Mouse (Mus musculus) liver, adult 2 months (tissue): Measurements from ENCODE around the gene Insig1. TPM values are rescaled to one million over a fixed set of nuclear protein-coding genes. Genes with fewer than 3 reads are reported as not detected.

ENCODE experiments used
- DNase-seq: peaks from one replicate; pipeline ENCODE4 v3.0.0-alpha.2; 2011; ENCODE audit warnings: low read depth, low spot score; ENCODE audit errors: extremely low read depth
- H3K27ac ChIP-seq: fragments of 200-500 bp; replicated peaks from 2 replicates; pipeline ENCODE4 v1.5.1; 2012; ENCODE audit warnings: low read depth, mild to moderate bottlenecking, control low read depth, inconsistent platforms, low read length; ENCODE audit not compliant: insufficient read depth
- H3K27me3 ChIP-seq: fragments of 200-500 bp; 2 replicates; pipeline ENCODE4 v1.6.1; 2012; ENCODE audit warnings: mild to moderate bottlenecking, moderate library complexity, low read length, inconsistent platforms; ENCODE audit not compliant: control insufficient read depth, insufficient read depth
- H3K36me3 ChIP-seq: fragments of 200-500 bp; 2 replicates; pipeline ENCODE4 v1.6.1; 2012; ENCODE audit warnings: low read length, inconsistent platforms; ENCODE audit not compliant: control insufficient read depth, insufficient read depth
- H3K4me1 ChIP-seq: fragments of 200-500 bp; 2 replicates; pipeline ENCODE4 v1.6.1; 2011; ENCODE audit warnings: low read length; ENCODE audit not compliant: control insufficient read depth, insufficient read depth
- H3K4me3 ChIP-seq: fragments of 200-500 bp; 2 replicates; pipeline ENCODE4 v1.5.1; 2011; ENCODE audit warnings: low read depth, mild to moderate bottlenecking, control low read depth, low read length, moderate library complexity; ENCODE audit not compliant: insufficient read depth
- H3K79me2 ChIP-seq: fragments of 200-500 bp; 2 replicates; pipeline ENCODE4 v1.6.1; 2012; ENCODE audit warnings: inconsistent platforms, mild to moderate bottlenecking, low read length, moderate library complexity; ENCODE audit not compliant: control insufficient read depth, insufficient read depth
- H3K9ac ChIP-seq: fragments of 200-500 bp; 2 replicates; pipeline ENCODE4 v1.6.1; 2012; ENCODE audit warnings: low read depth, mild to moderate bottlenecking, control low read depth, inconsistent platforms, low read length
- CTCF ChIP-seq: fragments of 200-500 bp; IDR thresholded peaks from 2 replicates; pipeline ENCODE4 v1.5.1; 2011; ENCODE audit warnings: low read depth, low read length, control low read depth
- POLR2A ChIP-seq: fragments of 200-500 bp; IDR thresholded peaks from 2 replicates; pipeline ENCODE4 v1.6.1; 2011; ENCODE audit warnings: low read length, control low read depth; ENCODE audit not compliant: insufficient read depth; ENCODE audit errors: extremely low read depth
- WGBS: fragments of 180-500 bp; shearing (Covaris S2); methylation state at CpG from one replicate; pipeline ENCODE4 v1.1.7; 2018; 5-methylcytosine and 5-hydroxymethylcytosine counted together
- polyA plus RNA-seq: library from polyadenylated mRNA; depleted of rRNA; stranded (reverse); fragments of >200 nt; gene quantifications from 2 replicates; pipeline ENCODE4 v1.2.3, GENCODE M21; 2012
- total RNA-seq: library from RNA; depleted of rRNA; stranded (reverse); fragments of >200 nt; gene quantifications from 2 replicates; pipeline ENCODE4 v1.2.3, GENCODE M21; 2014

The Insig1 gene
- total and polyA plus RNA-seq, 2 experiments = 465 to 566 TPM

DNA sequence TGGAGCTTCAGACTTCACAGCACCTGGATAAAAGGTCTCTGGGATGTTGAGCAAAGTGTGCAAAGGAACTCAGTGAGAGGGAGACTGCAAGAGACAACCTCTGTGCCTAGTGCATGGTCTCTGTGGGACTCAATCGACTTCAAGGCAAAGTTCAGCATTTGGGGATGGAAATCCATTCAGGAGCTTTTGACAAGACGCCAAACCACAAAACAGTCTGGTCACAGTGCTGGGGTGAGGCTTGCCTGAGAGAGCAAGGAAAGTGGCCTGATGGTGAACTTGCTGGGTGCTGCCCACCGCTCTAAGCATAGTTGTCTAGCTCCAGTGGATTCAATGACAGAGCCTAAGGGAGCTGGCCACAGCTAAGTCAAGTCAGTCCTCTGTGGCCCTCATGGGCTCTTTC, 30.4 kb upstream of the Insig1 start:
- Histone ChIP-seq H3K79me2 (no peaks in the 10 kb centered on the region; the same call in 1 of the 2 replicates), H3K9ac (peak overlapping the region; percentile 28; the same call in 1 of the 2 replicates), H3K4me1 (peaks cover 53% of the 10 kb centered on the region), H3K27me3 (no peaks in the 10 kb centered on the region), H3K27ac (peak overlapping the region; percentile 92), H3K36me3 (peaks cover 20% of the 10 kb centered on the region), H3K4me3 (no peak overlapping the region)
- no peak for TF ChIP-seq CTCF
- no peak for TF ChIP-seq POLR2A
- WGBS = 31% methylated on average over 3 of the region's 3 CpGs
- DNase-seq = peak; percentile 86

DNA sequence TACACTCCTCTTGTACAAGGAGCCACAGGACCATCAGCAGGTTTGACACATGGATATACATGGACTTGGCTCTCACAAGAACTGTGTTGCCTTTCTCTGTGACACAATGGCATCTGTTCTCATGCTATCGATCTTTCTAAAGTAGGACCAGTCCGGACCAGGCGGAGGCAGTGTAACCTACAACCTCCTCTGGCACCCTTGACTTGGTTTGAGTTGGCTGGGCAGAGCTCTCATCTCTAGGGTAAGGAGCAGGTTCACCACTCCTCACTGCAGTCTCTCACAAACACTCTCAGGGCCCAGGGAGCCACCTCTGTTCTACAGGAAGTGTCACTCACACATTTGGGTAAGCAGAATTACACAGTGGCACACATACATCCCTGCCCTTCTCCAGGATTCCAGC, 29.1 kb upstream of the Insig1 start:
- no peak overlapping the region for H3K4me3 ChIP-seq
- H3K9ac ChIP-seq = no peak overlapping the region
- TF ChIP-seq CTCF (no peak), POLR2A (no peak)
- H3K36me3 ChIP-seq = peaks cover 20% of the 10 kb centered on the region
- 76% methylated on average over 3 of the region's 3 CpGs for WGBS
- H3K79me2 ChIP-seq = no peaks in the 10 kb centered on the region; the same call in 1 of the 2 replicates
- DNase-seq = no peak
- peak overlapping the region; percentile 20; the same call in 1 of the 2 replicates for H3K27ac ChIP-seq
- H3K4me1 ChIP-seq = peaks cover 42% of the 10 kb centered on the region
- no peaks in the 10 kb centered on the region for H3K27me3 ChIP-seq

DNA sequence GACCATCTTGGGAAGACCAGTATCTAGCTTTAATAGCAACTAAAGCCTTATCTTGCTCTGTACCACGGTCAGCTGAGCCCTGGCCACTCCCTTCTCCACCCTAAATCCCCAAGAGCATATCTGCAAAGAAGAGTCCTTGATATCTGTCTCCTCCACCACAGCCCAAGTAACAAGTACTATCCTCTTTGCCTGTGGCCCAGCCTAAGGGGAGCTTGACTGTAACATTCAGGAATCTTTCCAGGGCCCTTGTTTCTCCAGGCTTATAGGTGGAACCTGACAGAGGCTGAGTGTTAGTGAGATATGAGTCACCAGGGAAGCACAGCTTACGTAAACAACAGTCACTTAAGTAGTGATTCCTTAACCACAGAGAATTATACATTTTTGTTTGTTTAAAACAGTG, 28.4 kb upstream of the Insig1 start:
- Histone ChIP-seq H3K27ac (0 out of 2 replicates have a peak overlapping the region, but pooled peaks have one; percentile 8), H3K79me2 (no peaks in the 10 kb centered on the region; the same call in 1 of the 2 replicates), H3K9ac (no peak overlapping the region), H3K36me3 (peaks cover 20% of the 10 kb centered on the region), H3K27me3 (no peaks in the 10 kb centered on the region), H3K4me1 (peaks cover 38% of the 10 kb centered on the region), H3K4me3 (no peak overlapping the region)
- TF ChIP-seq CTCF (no peak), POLR2A (no peak)
- no peak for DNase-seq
- WGBS = 82% methylated on average over 2 of the region's 2 CpGs

DNA sequence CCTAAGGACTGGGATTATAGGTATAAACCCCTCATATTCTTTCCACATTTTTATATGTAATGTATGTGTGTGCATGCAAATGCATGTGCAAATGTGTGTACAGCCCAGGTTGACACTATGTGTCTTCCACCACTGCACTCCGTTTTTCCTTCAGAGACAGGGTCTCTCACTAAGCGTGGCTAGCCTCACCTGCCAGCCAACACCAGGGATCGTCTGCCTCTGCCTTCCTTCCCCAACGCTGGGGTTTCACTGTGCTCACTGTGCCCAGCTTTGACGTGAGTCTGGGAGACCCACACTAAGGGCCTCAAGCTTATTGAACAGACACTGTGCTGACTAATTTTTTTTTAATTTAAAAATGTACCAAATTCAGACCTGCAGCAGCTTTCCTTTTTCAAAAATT, 27.8 kb upstream of the Insig1 start:
- no peak for TF ChIP-seq POLR2A
- no peak for TF ChIP-seq CTCF
- Histone ChIP-seq H3K27ac (no peak overlapping the region), H3K4me3 (no peak overlapping the region), H3K27me3 (no peaks in the 10 kb centered on the region), H3K4me1 (peaks cover 34% of the 10 kb centered on the region), H3K36me3 (peaks cover 21% of the 10 kb centered on the region), H3K79me2 (no peaks in the 10 kb centered on the region; the same call in 1 of the 2 replicates), H3K9ac (no peak overlapping the region)
- 90% methylated on average over 5 of the region's 5 CpGs for WGBS
- no peak for DNase-seq

- Histone ChIP-seq H3K27ac (peak overlapping the region; percentile 50), H3K4me1 (peaks cover 15% of the 10 kb centered on the region), H3K4me3 (no peak overlapping the region), H3K79me2 (no peaks in the 10 kb centered on the region; the same call in 1 of the 2 replicates), H3K9ac (no peak overlapping the region), H3K36me3 (peaks cover 23% of the 10 kb centered on the region), H3K27me3 (no peaks in the 10 kb centered on the region)
- DNase-seq = peak; percentile 92
- 20% methylated on average over 3 of the region's 3 CpGs for WGBS
- TF ChIP-seq CTCF (no peak), POLR2A (no peak)
Measured at GRCm38 (mm10) chr5:28046966-28047365, 24.2 kb upstream of the Insig1 start.

GRCm38 (mm10) chr5:28047961-28048360, 23.2 kb upstream of the Insig1 start:
- no peak for DNase-seq
- H3K9ac ChIP-seq = no peak overlapping the region
- no peaks in the 10 kb centered on the region for H3K27me3 ChIP-seq
- TF ChIP-seq POLR2A (no peak), CTCF (no peak)
- no peaks in the 10 kb centered on the region for H3K79me2 ChIP-seq
- H3K4me1 ChIP-seq = peaks cover 16% of the 10 kb centered on the region
- WGBS = 80% methylated on average over 1 of the region's 1 CpGs
- H3K27ac ChIP-seq = no peak overlapping the region; the same call in 1 of the 2 replicates
- no peak overlapping the region for H3K4me3 ChIP-seq
- H3K36me3 ChIP-seq = peaks cover 15% of the 10 kb centered on the region
